Mouse (Mus musculus) liver, embryonic 12.5 days (tissue): ENCODE data around the gene Rgs6. TPM values are rescaled to one million over a fixed set of nuclear protein-coding genes. Genes with fewer than 3 reads are reported as not detected.

ENCODE experiments used
- ATAC-seq: fragments of 200-750 bp; cut with Nextera tagmentation; 2 replicates; pipeline ENCODE4 v1.8.0; 2017; ENCODE audit warnings: moderate number of reproducible peaks, mild to moderate bottlenecking, moderate library complexity
- H3K27ac ChIP-seq: fragments of 300-500 bp; sonication (generic); 2 replicates; pipeline ENCODE4 v1.5.1; 2016; ENCODE audit warnings: mild to moderate bottlenecking
- H3K27me3 ChIP-seq: fragments of 300-500 bp; sonication (generic); replicated peaks from 2 replicates; pipeline ENCODE4 v1.6.1; 2016; ENCODE audit warnings: mild to moderate bottlenecking, moderate library complexity
- H3K36me3 ChIP-seq: fragments of 300-500 bp; sonication (generic); 2 replicates; pipeline ENCODE4 v1.6.1; 2016; ENCODE audit warnings: mild to moderate bottlenecking, moderate library complexity
- H3K4me1 ChIP-seq: fragments of 300-500 bp; sonication (generic); 2 replicates; pipeline ENCODE4 v1.6.1; 2016
- H3K4me2 ChIP-seq: fragments of 300-500 bp; sonication (generic); 2 replicates; pipeline ENCODE4 v1.6.1; 2016; ENCODE audit warnings: mild to moderate bottlenecking, moderate library complexity
- H3K4me3 ChIP-seq: fragments of 300-500 bp; sonication (generic); 2 replicates; pipeline ENCODE4 v1.5.1; 2016; ENCODE audit warnings: mild to moderate bottlenecking, moderate library complexity
- H3K9ac ChIP-seq: fragments of 300-500 bp; sonication (generic); 2 replicates; pipeline ENCODE4 v1.6.1; 2016; ENCODE audit warnings: mild to moderate bottlenecking, moderate library complexity
- H3K9me3 ChIP-seq: fragments of 300-500 bp; sonication (generic); replicated peaks from 2 replicates; pipeline ENCODE4 v1.6.1; 2016; ENCODE audit warnings: mild to moderate bottlenecking, moderate library complexity
- WGBS: fragments of 180-500 bp; shearing (Covaris S2); methylation state at CpG from one replicate; pipeline ENCODE4 v1.1.7; 2016; ENCODE audit not compliant: insufficient replicate concordance; 5-methylcytosine and 5-hydroxymethylcytosine counted together
- polyA plus RNA-seq: library from polyadenylated mRNA; unstranded; fragments of >200 nt; fragmentation: Nextera tagmentation; extraction: Ambion mirVana; gene quantifications from 2 replicates; pipeline ENCODE4 v1.2.1, GENCODE M21; 2016

Rgs6 gene
- polyA plus RNA-seq, 1 experiment from 2014 or later: 0.15 TPM

GRCm38 (mm10) chr12:82600406-82600805 lies 12.3 kb downstream of the Rgs6 start:
- 63% methylated on average over 6 of the region's 6 CpGs for WGBS

DNA sequence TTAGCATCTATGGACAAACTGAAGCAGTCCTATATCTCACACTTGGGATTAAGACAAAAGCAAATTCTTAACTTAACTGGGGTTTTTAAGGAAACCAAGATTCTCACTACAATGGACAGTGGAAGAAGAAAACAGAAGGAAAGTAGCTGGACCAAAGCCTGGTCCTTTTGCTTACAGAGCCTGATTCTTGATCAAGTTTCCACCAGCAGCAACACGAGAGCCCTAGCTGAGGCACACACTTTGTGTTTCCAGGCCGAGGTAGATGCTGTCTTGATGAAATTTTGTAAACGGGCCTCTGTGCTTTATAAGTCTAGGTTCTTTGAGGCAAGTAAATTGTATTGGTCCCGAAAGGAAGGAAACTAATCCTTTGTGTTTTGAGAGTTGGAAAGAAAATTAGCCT lies 14.7 kb downstream of the Rgs6 start:
- Histone ChIP-seq H3K9ac (no peak overlapping the region), H3K27me3 (no peaks in the 10 kb centered on the region), H3K4me1 (no peaks in the 10 kb centered on the region), H3K36me3 (no peaks in the 10 kb centered on the region), H3K27ac (no peak overlapping the region), H3K4me3 (no peak overlapping the region), H3K9me3 (no peaks in the 10 kb centered on the region), H3K4me2 (no peak overlapping the region)
- ATAC-seq: no peak
- 62% methylated on average over 4 of the region's 4 CpGs for WGBS

More at GRCm38 (mm10) chr12:82600406-82600805, 12.3 kb downstream of the Rgs6 start:
- Histone ChIP-seq H3K27ac (no peak overlapping the region), H3K9me3 (no peaks in the 10 kb centered on the region), H3K9ac (no peak overlapping the region), H3K4me2 (no peak overlapping the region), H3K4me1 (no peaks in the 10 kb centered on the region), H3K27me3 (no peaks in the 10 kb centered on the region), H3K4me3 (no peak overlapping the region), H3K36me3 (no peaks in the 10 kb centered on the region)
- ATAC-seq: no peak

DNA sequence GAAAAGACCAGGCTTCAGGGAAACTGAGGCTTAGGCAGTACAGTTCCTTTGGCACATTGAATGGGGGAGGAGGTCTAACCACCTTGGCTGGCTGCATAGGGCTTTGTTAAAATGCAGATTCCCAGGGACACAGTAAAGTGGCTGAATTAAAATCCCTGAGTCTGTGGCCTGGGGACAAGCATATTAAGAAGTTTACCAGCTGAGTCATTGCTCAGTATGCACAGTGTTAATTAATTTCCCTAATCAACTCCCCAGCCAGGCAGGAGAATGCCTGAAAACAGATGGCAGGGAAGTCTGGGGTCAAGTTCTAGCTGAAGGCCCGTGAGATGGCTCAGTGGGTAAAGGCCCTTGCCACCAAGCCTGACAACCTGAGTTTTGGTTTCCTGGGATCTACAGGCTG lies 15.2 kb downstream of the Rgs6 start:
- H3K27me3 ChIP-seq: no peaks in the 10 kb centered on the region
- H3K4me3 ChIP-seq: no peak overlapping the region
- H3K9me3 ChIP-seq: no peaks in the 10 kb centered on the region
- H3K9ac ChIP-seq: no peak overlapping the region
- no peak for ATAC-seq
- H3K4me1 ChIP-seq: no peaks in the 10 kb centered on the region
- H3K27ac ChIP-seq: no peak overlapping the region
- WGBS: 47% methylated on average over 1 of the region's 1 CpGs
- no peak overlapping the region for H3K4me2 ChIP-seq
- no peaks in the 10 kb centered on the region for H3K36me3 ChIP-seq

DNA sequence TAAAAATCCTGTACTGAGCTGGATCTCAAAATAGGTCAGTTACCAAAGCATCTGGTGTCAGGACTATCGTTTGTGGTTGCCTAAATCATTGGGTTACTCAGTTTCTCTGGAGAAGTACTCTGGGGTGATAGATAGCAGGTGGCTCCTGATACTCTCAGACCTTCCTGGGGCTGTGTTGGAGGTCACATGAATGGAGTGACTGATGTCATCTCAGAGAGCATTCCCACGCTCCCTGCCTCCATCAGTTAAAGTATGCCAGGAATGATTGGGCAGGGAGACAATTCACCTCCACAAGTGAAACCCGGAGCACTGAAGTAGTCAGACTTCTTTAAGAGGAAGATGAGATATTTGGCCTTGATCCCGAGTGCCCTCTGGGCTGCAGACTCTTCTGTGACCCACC lies 15.9 kb downstream of the Rgs6 start:
- no peaks in the 10 kb centered on the region for H3K36me3 ChIP-seq

DNA sequence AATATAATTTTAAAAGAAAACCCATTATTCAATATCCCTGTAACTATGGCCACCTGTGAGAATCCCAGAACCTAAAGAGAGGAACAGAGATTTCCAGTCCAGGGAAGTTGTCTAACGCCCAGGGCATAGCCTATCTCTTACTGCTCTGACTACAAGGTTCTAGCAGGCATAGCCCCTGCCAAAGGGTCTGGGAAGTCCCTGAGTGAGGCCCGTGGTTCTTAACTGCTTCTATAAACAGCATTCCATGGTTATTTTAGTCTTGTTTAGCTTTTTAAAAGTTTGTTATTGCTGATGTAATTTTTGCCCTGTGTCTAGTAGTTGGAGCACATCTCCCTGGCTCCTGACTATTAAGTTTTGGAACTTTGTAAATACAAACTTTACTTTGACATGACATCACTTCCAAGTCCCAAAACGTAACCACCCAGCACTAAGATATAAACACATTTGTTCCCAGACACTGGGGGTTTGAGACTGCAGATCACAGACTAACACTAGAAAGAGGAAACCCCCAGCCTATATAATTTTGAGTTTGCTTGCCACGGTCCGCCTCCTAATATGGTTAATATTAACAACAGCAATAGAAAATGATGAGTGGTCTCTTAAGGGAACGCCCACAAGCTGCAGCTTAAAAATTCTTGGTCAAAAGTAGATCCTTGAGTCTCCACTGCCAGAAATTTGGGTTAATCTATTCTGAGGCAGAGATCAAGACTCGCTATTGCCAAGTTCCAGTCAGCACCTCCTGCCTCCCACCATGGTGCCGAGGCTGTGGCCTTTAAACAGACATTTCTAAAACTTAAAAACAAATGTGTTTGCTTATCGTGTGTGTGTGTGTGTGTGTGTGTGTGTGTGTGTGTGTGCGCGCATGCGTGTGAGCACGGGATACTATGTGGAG lies 24.9 kb downstream of the Rgs6 start:
- Histone ChIP-seq H3K27me3 (peaks cover 35% of the 10 kb centered on the region), H3K36me3 (no peaks in the 10 kb centered on the region), H3K4me2 (no peak overlapping the region), H3K4me1 (0 out of 2 replicates have a peak, but pooled peaks cover 6% of the 10 kb centered on the region), H3K27ac (no peak overlapping the region), H3K4me3 (no peak overlapping the region), H3K9me3 (no peaks in the 10 kb centered on the region), H3K9ac (no peak overlapping the region)
- no peak for ATAC-seq
- 71% methylated on average over 13 of the region's 13 CpGs for WGBS

More for the DNA sequence above, 15.9 kb downstream of the Rgs6 start:
- H3K9me3 ChIP-seq: no peaks in the 10 kb centered on the region
- no peak overlapping the region for H3K9ac ChIP-seq
- 45% methylated on average over 4 of the region's 4 CpGs for WGBS
- ATAC-seq: no peak
- no peak overlapping the region for H3K4me2 ChIP-seq
- H3K4me1 ChIP-seq: no peaks in the 10 kb centered on the region
- no peaks in the 10 kb centered on the region for H3K27me3 ChIP-seq
- H3K27ac ChIP-seq: no peak overlapping the region
- no peak overlapping the region for H3K4me3 ChIP-seq

DNA sequence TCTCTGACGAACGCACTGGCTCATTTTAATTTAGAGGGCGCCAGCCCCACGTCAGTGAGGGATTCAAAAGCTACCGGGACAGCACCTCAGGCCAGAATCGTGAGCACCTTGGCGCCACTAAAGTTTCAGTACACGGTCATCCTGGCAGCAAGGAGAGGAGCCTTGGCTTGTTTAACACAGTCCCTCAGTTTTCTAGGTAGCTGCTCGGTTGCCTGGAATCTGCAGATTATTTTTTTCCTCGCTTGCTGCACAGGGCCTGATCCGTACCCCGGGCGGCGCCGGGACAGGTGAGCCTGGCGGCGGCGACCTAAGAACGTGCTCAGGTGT lies 28.4 kb downstream of the Rgs6 start:
- no peak overlapping the region for H3K27ac ChIP-seq
- 5% methylated on average over 19 of the region's 19 CpGs for WGBS
- peak overlapping the region; percentile 67 for H3K4me2 ChIP-seq
- H3K27me3 ChIP-seq: peaks cover 58% of the 10 kb centered on the region
- no peaks in the 10 kb centered on the region for H3K9me3 ChIP-seq
- H3K36me3 ChIP-seq: no peaks in the 10 kb centered on the region
- ATAC-seq: no peak
- H3K9ac ChIP-seq: no peak overlapping the region
- 0 out of 2 replicates have a peak, but pooled peaks cover 6% of the 10 kb centered on the region for H3K4me1 ChIP-seq
- H3K4me3 ChIP-seq: peak overlapping the region; percentile 51

DNA sequence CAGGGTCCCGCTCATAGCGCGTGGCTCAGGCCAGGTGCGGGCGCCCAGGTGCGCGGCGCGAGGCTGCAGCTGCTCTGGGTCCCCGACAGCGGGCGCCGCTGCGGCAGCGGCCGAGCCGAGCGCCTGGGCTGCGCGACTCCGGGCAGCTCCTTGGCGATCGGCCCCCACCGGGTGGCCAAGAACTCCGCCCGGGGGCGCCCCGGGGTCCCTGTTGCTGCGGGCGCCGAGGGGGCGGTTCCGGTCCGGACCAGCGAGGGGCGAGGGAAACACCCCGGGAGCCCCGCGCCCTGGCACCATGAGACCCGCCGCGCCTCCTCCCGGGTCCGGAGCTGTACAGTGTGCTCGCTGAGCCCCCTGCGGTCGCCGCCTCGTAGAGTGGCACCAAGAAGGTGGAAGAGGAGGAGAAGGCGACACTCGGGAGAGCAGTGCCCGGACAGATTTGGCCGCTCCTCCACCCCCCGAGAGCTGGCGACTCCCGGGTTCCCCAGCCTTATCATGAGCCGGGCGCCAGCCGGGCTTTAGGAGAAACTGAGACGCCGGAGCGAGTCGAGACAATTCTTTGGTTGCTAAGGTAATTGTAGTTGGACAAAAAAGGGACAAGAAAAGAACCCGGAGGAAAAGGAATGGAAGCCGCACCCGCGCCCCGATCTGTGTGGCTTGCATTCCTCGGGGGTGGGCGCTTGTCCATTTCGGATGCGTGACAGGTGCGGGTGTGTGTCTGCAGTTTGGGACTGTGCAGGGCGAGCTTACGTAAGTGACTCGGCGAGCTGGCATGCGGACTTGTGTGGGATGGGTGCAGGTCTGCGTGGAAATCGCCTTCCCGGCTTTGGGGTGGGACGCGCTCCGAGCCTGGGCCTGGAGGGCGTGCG lies 29.0 kb downstream of the Rgs6 start:
- no peak overlapping the region for H3K27ac ChIP-seq
- H3K27me3 ChIP-seq: peaks cover 58% of the 10 kb centered on the region
- H3K9me3 ChIP-seq: no peaks in the 10 kb centered on the region
- no peak overlapping the region for H3K9ac ChIP-seq
- H3K36me3 ChIP-seq: no peaks in the 10 kb centered on the region
- H3K4me3 ChIP-seq: peak overlapping the region; percentile 51
- H3K4me1 ChIP-seq: 0 out of 2 replicates have a peak, but pooled peaks cover 6% of the 10 kb centered on the region
- WGBS: 3% methylated on average over 86 of the region's 86 CpGs
- peak overlapping the region; percentile 67 for H3K4me2 ChIP-seq
- no peak for ATAC-seq

GRCm38 (mm10) chr12:82617682-82618370 lies 29.7 kb downstream of the Rgs6 start:
- Histone ChIP-seq H3K9me3 (no peaks in the 10 kb centered on the region), H3K36me3 (no peaks in the 10 kb centered on the region), H3K27me3 (peaks cover 58% of the 10 kb centered on the region), H3K4me3 (peak overlapping the region; percentile 51), H3K4me2 (peak overlapping the region; percentile 67), H3K4me1 (0 out of 2 replicates have a peak, but pooled peaks cover 6% of the 10 kb centered on the region), H3K9ac (no peak overlapping the region), H3K27ac (no peak overlapping the region)
- ATAC-seq: no peak
- 25% methylated on average over 20 of the region's 20 CpGs for WGBS

DNA sequence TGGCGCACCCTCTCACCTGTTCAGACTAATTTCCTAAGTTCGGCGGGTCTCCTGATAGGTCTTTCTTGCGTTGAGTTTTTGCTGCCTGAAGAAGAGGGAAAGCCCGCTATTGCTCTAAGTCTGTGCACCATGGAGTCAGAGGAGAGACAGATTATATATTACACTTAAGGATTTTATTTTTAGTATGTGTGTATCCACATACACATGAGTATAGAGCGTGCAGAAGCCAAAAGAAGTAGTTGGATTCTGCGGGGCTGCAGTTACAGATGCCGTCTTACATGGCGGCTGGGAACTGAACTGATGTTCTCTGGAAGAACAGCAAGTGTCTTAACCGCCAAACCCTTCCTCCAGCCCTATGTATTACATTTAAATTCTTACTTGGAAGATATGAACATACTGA lies 52.3 kb downstream of the Rgs6 start:
- no peak overlapping the region for H3K9ac ChIP-seq
- H3K9me3 ChIP-seq: no peaks in the 10 kb centered on the region
- no peaks in the 10 kb centered on the region for H3K4me1 ChIP-seq
- H3K4me2 ChIP-seq: no peak overlapping the region
- H3K36me3 ChIP-seq: no peaks in the 10 kb centered on the region
- ATAC-seq: no peak
- no peaks in the 10 kb centered on the region for H3K27me3 ChIP-seq
- H3K27ac ChIP-seq: no peak overlapping the region
- 81% methylated on average over 10 of the region's 10 CpGs for WGBS
- H3K4me3 ChIP-seq: no peak overlapping the region

- no peak overlapping the region for H3K27ac ChIP-seq
- H3K27me3 ChIP-seq: no peaks in the 10 kb centered on the region
- no peak overlapping the region for H3K9ac ChIP-seq
- no peaks in the 10 kb centered on the region for H3K9me3 ChIP-seq
- H3K36me3 ChIP-seq: no peaks in the 10 kb centered on the region
- no peaks in the 10 kb centered on the region for H3K4me1 ChIP-seq
- no peak for ATAC-seq
- no peak overlapping the region for H3K4me3 ChIP-seq
- WGBS: 78% methylated on average over 4 of the region's 4 CpGs
- H3K4me2 ChIP-seq: no peak overlapping the region
These were observed 59.8 kb downstream of the Rgs6 start for GRCm38 (mm10) chr12:82647876-82648275.

- H3K9ac ChIP-seq: no peak overlapping the region
- no peaks in the 10 kb centered on the region for H3K9me3 ChIP-seq
- no peak for ATAC-seq
- H3K4me1 ChIP-seq: no peaks in the 10 kb centered on the region
- no peak overlapping the region for H3K4me2 ChIP-seq
- H3K27ac ChIP-seq: no peak overlapping the region
- H3K36me3 ChIP-seq: no peaks in the 10 kb centered on the region
- WGBS: 44% methylated on average over 5 of the region's 5 CpGs
- H3K4me3 ChIP-seq: no peak overlapping the region
- no peaks in the 10 kb centered on the region for H3K27me3 ChIP-seq
These were observed 61.9 kb downstream of the Rgs6 start for GRCm38 (mm10) chr12:82649991-82650390.
